Mouse (Mus musculus) forebrain, embryonic 14.5 days (tissue): ENCODE measurements at regions not wholly inside any gene's neighbourhood (a gene's known extent, or its start where the extent isn't known, plus 50 kb on each side); places are given as distances from the start of the nearest gene placed in this dataset.

Source experiments
- ATAC-seq: fragments of 200-750 bp; cut with Nextera tagmentation; 2 replicates; pipeline ENCODE4 v1.8.0; 2017; ENCODE audit warnings: mild to moderate bottlenecking, moderate library complexity
- DNase-seq: peaks from one replicate; pipeline ENCODE4 v3.0.0-alpha.2; 2015; ENCODE audit warnings: low spot score
- H3K27ac ChIP-seq: fragments of 300-500 bp; sonication (generic); 2 replicates; pipeline ENCODE4 v1.5.1; 2014; ENCODE audit warnings: low read depth, mild to moderate bottlenecking, control low read depth, low read length, moderate library complexity
- H3K27me3 ChIP-seq: fragments of 300-500 bp; sonication (generic); replicated peaks from 2 replicates; pipeline ENCODE4 v1.6.1; 2014; ENCODE audit warnings: low read length, control low read depth, mixed read lengths; ENCODE audit not compliant: control insufficient read depth, insufficient read depth
- H3K36me3 ChIP-seq: fragments of 300-500 bp; sonication (generic); 2 replicates; pipeline ENCODE4 v1.6.1; 2014; ENCODE audit warnings: low read length, control low read depth; ENCODE audit not compliant: control insufficient read depth, insufficient read depth
- H3K4me1 ChIP-seq: fragments of 300-500 bp; sonication (generic); 2 replicates; pipeline ENCODE4 v1.6.1; 2014; ENCODE audit warnings: antibody characterized with exemption, low read length, control low read depth; ENCODE audit not compliant: control insufficient read depth, insufficient read depth
- H3K4me2 ChIP-seq: fragments of 300-500 bp; sonication (generic); 2 replicates; pipeline ENCODE4 v1.6.1; 2014; ENCODE audit warnings: mild to moderate bottlenecking, control low read depth, low read length
- H3K4me3 ChIP-seq: fragments of 300-500 bp; sonication (generic); 2 replicates; pipeline ENCODE4 v1.5.1; 2014; ENCODE audit warnings: low read depth, low read length, control low read depth
- H3K9ac ChIP-seq: fragments of 300-500 bp; sonication (generic); 2 replicates; pipeline ENCODE4 v1.6.1; 2014; ENCODE audit warnings: mild to moderate bottlenecking, low read length, control low read depth, moderate library complexity
- H3K9me3 ChIP-seq: fragments of 300-500 bp; sonication (generic); replicated peaks from 2 replicates; pipeline ENCODE4 v1.6.1; 2016; ENCODE audit warnings: low read length, control low read depth, mixed read lengths; ENCODE audit not compliant: control insufficient read depth
- WGBS: fragments of 180-500 bp; shearing (Covaris S2); extraction: QIAGEN DNeasy Blood & Tissue Kit; methylation state at CpG from one replicate; pipeline ENCODE4 v1.1.7; 2014; 5-methylcytosine and 5-hydroxymethylcytosine counted together

DNA sequence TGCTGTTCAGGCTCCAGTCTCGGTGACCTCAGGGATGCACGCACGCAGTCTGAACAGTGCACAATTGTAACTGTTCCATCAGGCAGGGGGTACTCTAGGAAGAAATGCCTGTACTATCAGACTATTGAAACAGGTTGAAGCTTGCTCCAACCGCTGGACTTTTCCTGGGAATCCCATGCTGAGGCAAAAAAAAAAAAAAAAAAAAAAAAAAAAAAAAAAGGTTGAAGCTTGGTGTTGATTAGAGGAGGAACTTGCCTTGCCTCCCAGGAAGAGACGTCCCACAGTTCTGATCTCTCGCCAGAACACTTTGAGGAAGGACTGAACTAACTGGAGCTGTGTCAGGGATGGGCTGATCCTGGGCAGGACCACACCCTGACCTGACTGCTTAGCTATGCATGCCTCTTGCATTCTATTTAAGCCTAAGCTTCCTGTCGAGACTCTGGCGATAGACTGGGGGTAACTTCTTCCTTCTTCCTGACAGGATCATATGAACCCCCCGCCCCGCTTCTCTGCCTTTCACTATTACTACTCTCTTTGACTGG lies 341.6 kb downstream of the Diras2 start:
- WGBS: 79% methylated on average over 10 of the region's 10 CpGs
- Histone ChIP-seq H3K4me2 (no peak overlapping the region), H3K4me1 (0 out of 2 replicates have a peak, but pooled peaks cover 2% of the 10 kb centered on the region), H3K9me3 (no peaks in the 10 kb centered on the region), H3K9ac (no peak overlapping the region), H3K4me3 (no peak overlapping the region), H3K27ac (no peak overlapping the region), H3K36me3 (no peaks in the 10 kb centered on the region), H3K27me3 (no peaks in the 10 kb centered on the region)
- DNase-seq (no peak), ATAC-seq (no peak)

DNA sequence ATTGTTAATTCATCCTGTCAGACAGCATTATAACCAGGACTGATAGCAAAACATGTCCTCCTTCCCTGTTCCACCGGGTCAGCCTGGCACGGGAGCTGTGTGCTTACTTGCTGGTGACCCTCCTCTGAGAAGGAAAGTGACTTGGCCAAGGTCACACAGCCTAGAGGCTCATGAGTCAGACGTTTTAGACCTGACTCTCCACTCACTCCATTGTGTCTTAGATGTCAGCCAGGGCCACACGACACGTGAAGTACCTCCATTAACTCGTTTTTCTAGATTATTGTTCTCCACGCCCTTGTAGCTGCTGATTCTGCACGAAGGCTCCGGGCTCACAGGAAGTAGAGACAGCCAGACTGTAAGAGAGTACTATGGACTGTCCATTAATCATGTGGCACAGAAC lies 340.8 kb downstream of the Diras2 start:
- DNase-seq (no peak), ATAC-seq (no peak)
- no peak overlapping the region for H3K27ac ChIP-seq
- WGBS: 88% methylated on average over 9 of the region's 9 CpGs
- no peak overlapping the region for H3K4me3 ChIP-seq
- no peak overlapping the region for H3K9ac ChIP-seq
- H3K27me3 ChIP-seq: no peaks in the 10 kb centered on the region
- 0 out of 2 replicates have a peak, but pooled peaks cover 2% of the 10 kb centered on the region for H3K4me1 ChIP-seq
- H3K9me3 ChIP-seq: no peaks in the 10 kb centered on the region
- H3K36me3 ChIP-seq: no peaks in the 10 kb centered on the region
- no peak overlapping the region for H3K4me2 ChIP-seq

DNA sequence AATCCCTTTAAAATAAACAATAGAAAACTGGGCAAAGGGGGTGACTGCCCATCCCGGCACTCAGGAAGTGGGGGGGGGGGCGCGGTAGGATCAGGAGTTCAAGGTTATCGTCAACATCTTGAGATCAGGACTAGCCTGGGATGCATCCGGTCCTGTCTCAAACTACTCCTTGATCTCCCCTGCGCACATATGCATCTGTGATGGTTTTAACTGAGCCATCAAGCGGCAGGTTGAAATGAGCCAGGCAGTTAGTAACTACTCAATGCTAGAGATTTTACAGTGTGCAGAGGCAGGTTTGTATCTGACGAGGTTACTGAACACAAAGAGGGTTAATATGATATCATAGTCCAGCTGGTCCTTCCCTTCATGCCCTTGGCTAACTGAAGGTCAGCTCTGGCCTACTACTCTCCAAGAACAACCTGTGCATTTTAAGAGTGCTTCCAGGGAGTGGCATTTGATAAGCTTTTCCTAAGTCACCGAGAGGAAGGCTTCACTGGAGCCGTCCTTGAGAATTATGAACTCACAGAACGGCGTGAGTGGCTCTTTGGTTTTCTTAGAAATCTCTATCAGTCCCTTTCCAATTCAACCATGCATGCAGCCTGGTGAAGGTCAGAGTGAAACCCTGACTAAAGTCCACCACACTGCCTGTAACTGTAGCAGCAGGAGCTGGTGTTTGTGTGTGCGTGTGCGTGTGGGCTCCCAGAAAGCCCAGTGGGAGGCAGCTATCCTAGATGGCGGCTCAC lies 340.1 kb downstream of the Diras2 start:
- no peak overlapping the region for H3K9ac ChIP-seq
- H3K4me1 ChIP-seq: 0 out of 2 replicates have a peak, but pooled peaks cover 2% of the 10 kb centered on the region
- no peaks in the 10 kb centered on the region for H3K9me3 ChIP-seq
- no peak overlapping the region for H3K4me3 ChIP-seq
- WGBS: 88% methylated on average over 15 of the region's 15 CpGs
- H3K27ac ChIP-seq: no peak overlapping the region
- H3K4me2 ChIP-seq: no peak overlapping the region
- no peak for ATAC-seq
- no peak for DNase-seq
- H3K27me3 ChIP-seq: no peaks in the 10 kb centered on the region
- H3K36me3 ChIP-seq: no peaks in the 10 kb centered on the region

DNA sequence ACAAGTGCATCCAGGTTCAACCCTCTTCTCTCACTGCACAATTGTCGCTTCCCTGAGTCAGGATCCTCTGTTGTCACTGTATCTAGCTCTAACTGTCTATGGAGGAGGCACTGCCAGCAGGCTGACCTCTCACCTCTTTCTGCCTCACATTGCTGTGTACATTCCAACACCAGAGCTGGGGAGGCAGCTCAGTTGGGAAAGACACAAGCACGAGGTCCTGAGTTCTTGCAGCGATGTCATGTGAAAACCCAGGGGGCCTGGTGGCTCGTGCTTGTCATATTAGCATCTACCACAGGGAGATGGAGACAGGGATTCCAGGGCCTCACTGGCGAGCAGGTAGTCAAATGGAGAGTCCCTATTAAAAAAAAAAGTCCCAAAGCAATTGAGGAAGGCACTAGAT lies 334.2 kb downstream of the Diras2 start:
- ATAC-seq (no peak), DNase-seq (no peak)
- no peaks in the 10 kb centered on the region for H3K27me3 ChIP-seq
- H3K27ac ChIP-seq: no peak overlapping the region
- no peak overlapping the region for H3K9ac ChIP-seq
- WGBS: 85% methylated on average over 5 of the region's 5 CpGs
- 0 out of 2 replicates have a peak, but pooled peaks cover 2% of the 10 kb centered on the region for H3K4me1 ChIP-seq
- no peak overlapping the region for H3K4me3 ChIP-seq
- H3K4me2 ChIP-seq: no peak overlapping the region
- no peaks in the 10 kb centered on the region for H3K9me3 ChIP-seq
- no peaks in the 10 kb centered on the region for H3K36me3 ChIP-seq

DNA sequence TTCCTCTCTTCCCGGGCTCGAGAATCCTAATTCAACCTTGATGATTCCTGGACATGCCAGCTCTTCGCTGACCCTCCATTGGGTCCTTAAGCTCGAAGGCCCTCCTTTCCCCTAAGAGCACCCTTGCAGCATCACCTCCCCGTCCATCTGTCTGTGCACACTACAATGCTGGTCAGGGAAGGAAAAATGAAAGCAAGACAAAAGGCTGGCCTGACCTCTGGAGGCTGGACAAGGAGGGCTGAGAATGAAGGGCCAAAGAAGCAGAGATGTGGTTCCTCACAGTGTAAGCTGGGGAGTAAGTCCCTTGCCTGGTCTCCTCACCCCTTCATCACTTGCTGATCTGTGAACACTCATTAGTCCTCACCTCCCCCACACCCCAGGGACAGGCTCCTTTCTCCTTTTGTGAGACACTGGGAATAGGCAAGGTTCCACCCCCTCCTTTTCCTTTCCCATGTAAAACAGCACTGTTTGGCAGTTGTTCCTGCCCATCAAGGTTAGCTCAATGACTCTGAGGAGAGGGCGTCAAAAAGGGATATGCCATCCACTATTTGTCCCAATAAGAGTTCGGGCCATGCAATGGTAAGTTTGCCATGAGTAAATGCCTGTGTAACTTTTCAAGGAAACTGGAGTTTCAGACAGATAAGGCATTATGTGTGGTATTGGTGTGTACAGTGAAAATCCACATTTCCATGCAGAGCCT lies 332.3 kb downstream of the Diras2 start:
- Histone ChIP-seq H3K4me2 (no peak overlapping the region), H3K4me3 (no peak overlapping the region), H3K4me1 (0 out of 2 replicates have a peak, but pooled peaks cover 2% of the 10 kb centered on the region), H3K9ac (no peak overlapping the region), H3K27ac (no peak overlapping the region), H3K36me3 (no peaks in the 10 kb centered on the region), H3K27me3 (no peaks in the 10 kb centered on the region), H3K9me3 (no peaks in the 10 kb centered on the region)
- DNase-seq (no peak), ATAC-seq (no peak)
- WGBS: 78% methylated on average over 7 of the region's 7 CpGs

DNA sequence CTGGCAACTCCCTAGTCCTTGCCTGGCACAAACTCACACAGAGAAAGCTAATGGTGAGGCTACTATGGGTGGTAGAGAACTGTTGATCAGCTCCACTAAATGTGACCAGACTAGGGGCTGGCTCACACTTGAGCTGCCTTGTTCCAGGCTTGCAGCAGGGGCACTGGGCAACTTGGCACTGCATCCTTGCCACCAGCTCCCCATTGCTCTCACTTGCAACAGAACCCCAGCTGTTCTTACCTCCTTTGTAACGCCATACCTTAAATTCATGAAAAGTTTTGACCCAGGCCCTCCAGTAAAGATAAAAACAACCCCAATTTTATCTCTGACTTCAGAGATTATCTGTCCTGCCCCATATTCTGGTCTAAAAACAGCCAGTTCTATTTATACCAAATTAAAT lies 328.7 kb downstream of the Diras2 start:
- Histone ChIP-seq H3K27ac (no peak overlapping the region), H3K9me3 (no peaks in the 10 kb centered on the region), H3K4me2 (no peak overlapping the region), H3K4me1 (no peaks in the 10 kb centered on the region), H3K9ac (no peak overlapping the region), H3K4me3 (no peak overlapping the region), H3K27me3 (no peaks in the 10 kb centered on the region), H3K36me3 (no peaks in the 10 kb centered on the region)
- ATAC-seq (no peak), DNase-seq (no peak)
- WGBS: 71% methylated on average over 1 of the region's 1 CpGs

DNA sequence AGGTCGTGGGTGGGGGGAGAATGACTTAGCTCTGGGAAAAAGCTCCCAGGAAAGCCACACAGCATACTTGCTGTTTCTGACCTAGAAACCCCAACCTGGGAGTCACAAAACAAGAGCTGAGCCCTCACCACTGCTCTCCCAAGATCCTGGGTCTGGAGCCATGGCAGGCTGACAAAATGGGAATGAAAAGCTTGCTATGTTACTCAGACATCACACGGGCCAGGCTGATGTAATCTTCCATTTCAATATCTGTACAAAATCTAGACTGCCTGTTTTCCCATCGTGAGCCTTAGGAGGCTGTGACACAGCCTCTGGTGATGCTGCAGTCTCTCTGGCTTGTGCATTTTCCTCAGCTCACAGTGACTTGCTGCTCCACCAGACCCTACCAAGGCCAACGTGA lies 325.1 kb downstream of the Diras2 start:
- Histone ChIP-seq H3K4me3 (no peak overlapping the region), H3K9me3 (no peaks in the 10 kb centered on the region), H3K27me3 (no peaks in the 10 kb centered on the region), H3K27ac (no peak overlapping the region), H3K36me3 (no peaks in the 10 kb centered on the region), H3K4me2 (no peak overlapping the region), H3K4me1 (no peaks in the 10 kb centered on the region), H3K9ac (no peak overlapping the region)
- ATAC-seq (no peak), DNase-seq (no peak)
- 74% methylated on average over 4 of the region's 4 CpGs for WGBS

DNA sequence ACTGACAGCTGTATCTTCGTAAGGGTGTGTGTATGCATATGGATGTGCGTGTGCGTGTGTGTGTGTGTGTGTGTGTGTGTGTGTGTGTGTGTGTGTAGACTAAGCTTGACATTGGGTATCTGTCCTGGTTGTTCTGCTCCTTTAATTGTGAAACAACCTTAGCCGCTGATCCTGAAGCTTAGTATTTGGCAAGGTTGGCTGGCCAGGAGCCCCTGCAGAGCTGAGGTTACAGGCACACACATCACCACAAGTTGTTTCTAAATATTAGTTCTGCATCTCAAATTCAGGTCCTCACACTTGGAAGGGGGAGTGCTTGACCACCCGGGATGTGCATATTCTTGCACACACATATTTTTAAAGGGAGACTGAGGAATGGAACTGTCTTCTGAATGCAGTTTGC lies 314.7 kb downstream of the Diras2 start:
- Histone ChIP-seq H3K36me3 (no peaks in the 10 kb centered on the region), H3K4me2 (no peak overlapping the region), H3K27ac (no peak overlapping the region), H3K9ac (no peak overlapping the region), H3K4me1 (no peaks in the 10 kb centered on the region; the same call in 1 of the 2 replicates), H3K9me3 (no peaks in the 10 kb centered on the region), H3K4me3 (no peak overlapping the region), H3K27me3 (no peaks in the 10 kb centered on the region)
- WGBS: 88% methylated on average over 5 of the region's 5 CpGs
- DNase-seq: no peak
- ATAC-seq: no peak

DNA sequence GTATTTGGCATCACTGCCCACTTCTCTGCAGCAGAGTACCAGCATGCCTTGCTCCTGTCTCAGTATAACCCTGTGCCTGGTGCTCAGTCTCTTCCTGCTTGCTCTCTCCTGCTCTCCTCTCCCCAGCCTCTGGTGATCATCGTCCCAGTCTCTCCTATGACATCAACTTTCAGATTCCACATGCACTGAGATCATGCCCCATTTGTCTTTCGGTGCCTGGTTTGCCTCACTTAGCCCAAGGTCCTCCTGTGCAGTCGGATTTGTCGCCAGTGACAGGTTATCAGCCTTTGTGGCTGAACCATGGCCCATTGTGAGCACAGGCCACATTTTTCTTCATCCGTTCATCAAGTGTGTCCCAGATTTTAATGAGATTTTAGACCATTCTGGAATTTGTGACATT lies 314.0 kb downstream of the Diras2 start:
- WGBS: 67% methylated on average over 5 of the region's 5 CpGs
- H3K36me3 ChIP-seq: no peaks in the 10 kb centered on the region
- H3K9ac ChIP-seq: no peak overlapping the region
- no peak overlapping the region for H3K4me3 ChIP-seq
- ATAC-seq (no peak), DNase-seq (no peak)
- H3K27ac ChIP-seq: no peak overlapping the region
- no peaks in the 10 kb centered on the region; the same call in 1 of the 2 replicates for H3K4me1 ChIP-seq
- no peaks in the 10 kb centered on the region for H3K9me3 ChIP-seq
- no peaks in the 10 kb centered on the region for H3K27me3 ChIP-seq
- no peak overlapping the region for H3K4me2 ChIP-seq
